Mouse (Mus musculus): ENCODE data around the gene Efcab9. TPM values are rescaled to one million over a fixed set of nuclear protein-coding genes. Genes with fewer than 3 reads are reported as not detected.

Efcab9 gene
- total and polyA plus RNA-seq, 3 experiments: 0.25 to 1.5 TPM; not detected in 1

DNA sequence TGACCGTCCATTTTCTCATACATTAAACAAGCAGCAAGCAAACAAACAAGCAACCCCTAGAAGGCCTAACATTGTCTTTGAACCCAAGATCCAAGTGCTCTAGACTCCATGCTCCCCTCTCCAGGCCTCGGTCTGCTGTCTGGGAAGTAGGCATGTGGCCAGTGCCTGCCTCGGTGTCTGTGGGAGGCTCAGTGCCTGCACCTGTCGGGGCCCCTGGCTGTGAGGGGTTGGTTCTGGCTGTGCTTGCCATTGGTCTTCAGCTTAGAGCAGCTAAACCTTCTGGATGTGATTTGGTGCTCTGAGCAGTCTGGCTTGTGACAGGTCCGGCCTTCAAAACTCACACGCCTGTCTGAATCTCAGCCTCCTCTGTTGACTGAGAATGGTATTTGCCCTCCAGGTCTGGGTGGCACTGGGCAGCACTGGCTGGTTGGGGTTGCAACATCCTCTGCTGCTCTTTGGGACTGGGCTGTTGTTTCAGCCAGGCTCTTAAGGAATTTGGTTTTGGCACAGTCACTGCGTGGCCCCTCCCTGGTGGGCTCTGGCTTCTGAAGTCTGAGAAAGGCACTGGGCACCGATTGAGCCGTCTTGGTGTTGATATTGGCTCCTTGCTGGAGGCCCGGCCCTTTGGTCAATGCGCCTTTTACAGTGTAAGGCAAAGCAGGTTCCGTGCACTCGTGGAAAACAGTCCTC is 20.7 kb upstream of the Efcab9 start:
- H3K4me2 ChIP-seq (ENCODE audit: insufficient read depth, low read depth, poor library complexity, severe bottlenecking): no peak overlapping the region
- H3K27me3 ChIP-seq (replicated peaks): no peaks in the 10 kb centered on the region
- H3K9ac ChIP-seq (ENCODE audit: insufficient read depth, low read depth): no peak overlapping the region
- dilution Hi-C loops (cut with MboI; ENCODE audit: extremely low pct_ligation_motif_present, extremely low pct_unique_long_range_greater_than_20kb, low sequenced_read_pairs) (no loop called here), in situ Hi-C loops (cut with MboI; ENCODE audit: low pct_ligation_motif_present, low pct_unique_long_range_greater_than_20kb, low sequenced_read_pairs) (no loop called here)
- H3K4me3 ChIP-seq (replicated peaks in 1 of 3; ENCODE audit: low read depth in 2 of 3, low read length in 2 of 3, poor library complexity in 1 of 3): no peak overlapping the region
- peaks cover 13 to 68% of the 10 kb centered on the region in 2 experiments for H3K36me3 ChIP-seq (replicated peaks in 1 of 2; ENCODE audit: control insufficient read depth in 1 of 2, insufficient read depth in 1 of 2, low read length in 1 of 2)
- H3K4me1 ChIP-seq (ENCODE audit: control insufficient read depth in 1 of 2, insufficient read depth in 2 of 2): peaks cover 25 to 94% of the 10 kb centered on the region in 2 experiments
- no peaks in the 10 kb centered on the region for H3K79me2 ChIP-seq (replicated peaks; ENCODE audit: control insufficient read depth, extremely low read depth, insufficient read depth, poor library complexity, severe bottlenecking)
- no peaks in the 10 kb centered on the region for H3K9me3 ChIP-seq (replicated peaks; ENCODE audit: low read length)
- H3K27ac ChIP-seq (ENCODE audit: insufficient read depth, low read depth): no peak overlapping the region
- no peak for TF ChIP-seq CTCF (conservative IDR thresholded peaks at IDR 0.05 in 1 of 2, IDR thresholded peaks at IDR 0.05 in 1 of 2; ENCODE audit: low read depth in 2 of 2, low read length in 2 of 2)
- TF ChIP-seq HCFC1 (IDR thresholded peaks at IDR 0.05; ENCODE audit: low read depth, low read length): no peak
- TF ChIP-seq MAFK (IDR thresholded peaks at IDR 0.05; ENCODE audit: insufficient replicate concordance, low read length): no peak
- TF ChIP-seq ETS1 (conservative IDR thresholded peaks at IDR 0.05; ENCODE audit: low read depth, low read length): no peak
- no peak for TF ChIP-seq NRF1 (IDR thresholded peaks at IDR 0.05; ENCODE audit: low read depth, low read length)
- no peak for TF ChIP-seq SMC3 (IDR thresholded peaks at IDR 0.05; ENCODE audit: low read depth, low read length)
- TF ChIP-seq UBTF (IDR thresholded peaks at IDR 0.05; ENCODE audit: low read depth, low read length): no peak
- TF ChIP-seq KAT2A (IDR thresholded peaks at IDR 0.05; ENCODE audit: insufficient replicate concordance, low read length): no peak
- TF ChIP-seq JUN (IDR thresholded peaks at IDR 0.05; ENCODE audit: insufficient read depth, low read depth, low read length): no peak
- TF ChIP-seq ZMIZ1 (IDR thresholded peaks at IDR 0.05; ENCODE audit: low read depth, low read length): no peak
- no peak for TF ChIP-seq RAD21 (IDR thresholded peaks at IDR 0.05; ENCODE audit: low read depth, low read length)
- TF ChIP-seq EP300 (IDR thresholded peaks at IDR 0.05; ENCODE audit: low read length): no peak
- TF ChIP-seq POLR2AphosphoS2 (IDR thresholded peaks at IDR 0.05; ENCODE audit: low read depth, low read length): no peak
- no peak for DNase-seq (ENCODE audit: extremely low read depth)

DNA sequence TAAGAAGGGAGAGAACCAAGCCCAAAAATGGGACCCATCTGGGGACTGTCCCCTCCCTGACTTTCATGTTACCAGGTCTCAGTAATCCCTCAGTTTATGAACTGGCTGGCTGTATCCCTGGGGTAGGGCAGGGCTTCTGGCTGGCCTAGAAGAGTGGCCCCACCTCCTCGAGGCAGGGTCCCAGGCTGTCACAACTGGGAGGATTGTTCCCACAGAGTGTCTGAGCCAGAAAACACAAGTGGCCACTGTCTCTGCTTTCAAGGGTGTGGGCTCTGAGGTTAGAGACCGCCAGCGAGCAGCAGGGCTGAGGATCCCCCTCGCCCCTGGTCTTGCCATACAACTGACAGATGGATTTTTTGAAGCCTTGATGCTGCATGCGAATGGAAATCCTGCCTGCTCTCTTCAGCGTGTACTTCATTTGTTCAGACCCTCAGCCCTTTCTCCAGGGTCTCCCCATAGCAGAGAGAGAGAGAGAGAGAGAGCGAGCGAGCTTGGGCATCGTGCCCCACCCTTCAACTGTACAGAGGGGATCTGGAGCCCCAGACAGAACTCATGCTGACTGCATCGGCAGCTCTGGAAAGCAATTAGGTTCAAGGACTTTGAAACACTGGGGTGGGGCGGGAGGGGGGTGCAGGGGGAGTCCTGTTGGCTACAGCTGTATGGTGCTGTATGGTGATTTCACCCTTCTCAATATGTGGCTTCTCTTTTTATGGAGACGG is 19.9 kb upstream of the Efcab9 start:
- in situ Hi-C loops (cut with MboI; ENCODE audit: low pct_ligation_motif_present, low pct_unique_long_range_greater_than_20kb, low sequenced_read_pairs): no loop called here
- dilution Hi-C loops (cut with MboI; ENCODE audit: extremely low pct_ligation_motif_present, extremely low pct_unique_long_range_greater_than_20kb, low sequenced_read_pairs): no loop called here
- no peaks in the 10 kb centered on the region for H3K9me3 ChIP-seq (replicated peaks; ENCODE audit: low read length)
- no peak overlapping the region for H3K27ac ChIP-seq (ENCODE audit: insufficient read depth, low read depth)
- H3K4me2 ChIP-seq (ENCODE audit: insufficient read depth, low read depth, poor library complexity, severe bottlenecking): no peak overlapping the region
- no peaks in the 10 kb centered on the region for H3K27me3 ChIP-seq (replicated peaks)
- peaks cover 25 to 94% of the 10 kb centered on the region in 2 experiments for H3K4me1 ChIP-seq (ENCODE audit: control insufficient read depth in 1 of 2, insufficient read depth in 2 of 2)
- no peak overlapping the region for H3K4me3 ChIP-seq (replicated peaks in 1 of 3; ENCODE audit: low read depth in 2 of 3, low read length in 2 of 3, poor library complexity in 1 of 3)
- H3K9ac ChIP-seq (ENCODE audit: insufficient read depth, low read depth): no peak overlapping the region
- H3K36me3 ChIP-seq (replicated peaks in 1 of 2; ENCODE audit: control insufficient read depth in 1 of 2, insufficient read depth in 1 of 2, low read length in 1 of 2): peaks cover 11 to 68% of the 10 kb centered on the region in 2 experiments
- DNase-seq (ENCODE audit: extremely low read depth): no peak
- H3K79me2 ChIP-seq (replicated peaks; ENCODE audit: control insufficient read depth, extremely low read depth, insufficient read depth, poor library complexity, severe bottlenecking): no peaks in the 10 kb centered on the region
- TF ChIP-seq KAT2A (IDR thresholded peaks at IDR 0.05; ENCODE audit: insufficient replicate concordance, low read length) (no peak), HCFC1 (IDR thresholded peaks at IDR 0.05; ENCODE audit: low read depth, low read length) (no peak), ELF1 (IDR thresholded peaks at IDR 0.05; ENCODE audit: low read depth, low read length) (no peak), POLR2A (IDR thresholded peaks at IDR 0.05; ENCODE audit: low read depth, low read length) (no peak), PAX5 (IDR thresholded peaks at IDR 0.05; ENCODE audit: low read length) (no peak), GABPA (IDR thresholded peaks at IDR 0.05; ENCODE audit: insufficient replicate concordance, low read depth, low read length) (no peak), MAZ (IDR thresholded peaks at IDR 0.05; ENCODE audit: low read depth, low read length) (no peak), MAFK (IDR thresholded peaks at IDR 0.05; ENCODE audit: insufficient replicate concordance, low read length) (no peak), POLR2AphosphoS2 (IDR thresholded peaks at IDR 0.05; ENCODE audit: low read depth, low read length) (no peak), E2F4 (IDR thresholded peaks at IDR 0.05; ENCODE audit: insufficient replicate concordance, low read depth, low read length) (no peak), MAX (IDR thresholded peaks at IDR 0.05; ENCODE audit: low read length) (no peak), IRF4 (IDR thresholded peaks at IDR 0.05; ENCODE audit: low read depth, low read length) (no peak), NRF1 (IDR thresholded peaks at IDR 0.05; ENCODE audit: low read depth, low read length) (no peak), CHD2 (IDR thresholded peaks at IDR 0.05; ENCODE audit: low read length) (no peak), MXI1 (IDR thresholded peaks at IDR 0.05; ENCODE audit: low read depth, low read length) (no peak), RAD21 (IDR thresholded peaks at IDR 0.05; ENCODE audit: low read depth, low read length) (no peak), MEF2A (IDR thresholded peaks at IDR 0.05; ENCODE audit: borderline replicate concordance, low read depth, low read length) (no peak)
